Comparison of ENCODE assay signal across 1 mouse cellular context in genomic region chr11:98681786-98682745, GRCm38 (mm10).
TF ChIP-seq lines count a peak whose summit lies in the region.

Gene Psmd3, plus strand, starts transcription at chr11:98682554.

TF ChIP-seq in CH12.LX, 34 proteins besides CTCF, POLR2A, EP300 and RAD21 (continued from another document):
- TF ChIP-seq GABPA (IDR thresholded peaks at IDR 0.05; ENCODE audit: insufficient replicate concordance, low read depth, low read length) (peak; percentile 76; the same call in 1 of the 2 replicates), USF2 (conservative IDR thresholded peaks at IDR 0.05; ENCODE audit: low read depth, low read length) (no peak), KAT2A (IDR thresholded peaks at IDR 0.05; ENCODE audit: insufficient replicate concordance, low read length) (peak; percentile 98), TBP (conservative IDR thresholded peaks at IDR 0.05; ENCODE audit: low read depth, low read length) (peak; percentile 91), MYC (IDR thresholded peaks at IDR 0.05; ENCODE audit: low read depth, low read length) (no peak), CHD2 (IDR thresholded peaks at IDR 0.05; ENCODE audit: low read length) (peak; percentile 98), UBTF (IDR thresholded peaks at IDR 0.05; ENCODE audit: low read depth, low read length) (peak; percentile 100), PAX5 (IDR thresholded peaks at IDR 0.05; ENCODE audit: low read length) (no peak), RCOR1 (conservative IDR thresholded peaks at IDR 0.05; ENCODE audit: low read depth, low read length) (no peak), ZMIZ1 (IDR thresholded peaks at IDR 0.05; ENCODE audit: low read depth, low read length) (no peak; the same call in 1 of the 2 replicates), MAZ (IDR thresholded peaks at IDR 0.05; ENCODE audit: low read depth, low read length) (no peak; the same call in none of the 2 replicates), MAFK (IDR thresholded peaks at IDR 0.05; ENCODE audit: insufficient replicate concordance, low read length) (peak; percentile 54; the same call in 1 of the 2 replicates), TCF12 (IDR thresholded peaks at IDR 0.05; ENCODE audit: low read depth, low read length) (peak; percentile 95)
